ENCODE assay signal across 36 mouse cellular contexts in genomic region chr5:117539221-117539620, GRCm38 (mm10).
"Had no signal": no experiment of that assay in that cellular context is flagged by ENCODE, and none has a peak within 500 bp of the region (broad histone marks: within the 10 kb centered on the region; RNA-seq: fewer than 3 reads in every experiment).

No protein-coding gene starts in this region.

- DNase-seq: heart, adult 18-20 months; heart, adult 2 months; heart, postnatal 10 days; heart, postnatal 14 days; heart, postnatal 36 days; heart, postnatal 4 days; kidney, adult 11 months; kidney, adult 18-20 months; kidney, adult 2 months; kidney, adult 8-10 months; kidney, adult 9 months; kidney, postnatal 10 days; kidney, postnatal 14 days; kidney, postnatal 25 days; kidney, postnatal 36 days; kidney, postnatal 4 days; layer of hippocampus, adult 9-11 months had no signal

- H3K9ac ChIP-seq: heart, embryonic 12.5 days; heart, embryonic 13.5 days; heart, embryonic 15.5 days; hindbrain, embryonic 12.5 days; hindbrain, embryonic 13.5 days; hindbrain, embryonic 14.5 days; hindbrain, embryonic 15.5 days; intestine, embryonic 15.5 days; kidney, embryonic 15.5 days had no signal

- H3K4me3 ChIP-seq: heart, adult 2 months; heart, embryonic 10.5 days; heart, embryonic 12.5 days; heart, embryonic 13.5 days; heart, embryonic 15.5 days; hindbrain, embryonic 10.5 days; hindbrain, embryonic 12.5 days; hindbrain, embryonic 13.5 days; hindbrain, embryonic 15.5 days; intestine, embryonic 15.5 days; kidney, embryonic 15.5 days; layer of hippocampus, adult 2 months had no signal

- H3K27ac ChIP-seq: heart, adult 2 months; heart, embryonic 10.5 days; heart, embryonic 13.5 days; heart, embryonic 15.5 days; hindbrain, embryonic 10.5 days; hindbrain, embryonic 12.5 days; hindbrain, embryonic 13.5 days; hindbrain, embryonic 14.5 days; hindbrain, embryonic 15.5 days; hindbrain, postnatal 0 days; intestine, embryonic 15.5 days; kidney, embryonic 15.5 days; kidney, postnatal 0 days had no signal

- H3K27me3 ChIP-seq: hindbrain, embryonic 15.5 days had no signal

- H3K4me2 ChIP-seq: heart, embryonic 11.5 days; heart, embryonic 12.5 days; heart, embryonic 13.5 days; heart, embryonic 15.5 days; hindbrain, embryonic 12.5 days; hindbrain, embryonic 13.5 days; hindbrain, embryonic 14.5 days; hindbrain, embryonic 15.5 days; intestine, embryonic 15.5 days; kidney, embryonic 15.5 days had no signal

- H3K4me1 ChIP-seq: heart, embryonic 15.5 days; intestine, embryonic 15.5 days had no signal

- H3K36me3 ChIP-seq: heart, embryonic 10.5 days; heart, embryonic 12.5 days; heart, embryonic 13.5 days; heart, embryonic 15.5 days; hindbrain, embryonic 10.5 days; hindbrain, embryonic 12.5 days; intestine, embryonic 15.5 days; kidney, embryonic 15.5 days had no signal

- H3K9me3 ChIP-seq: heart, embryonic 10.5 days; heart, embryonic 13.5 days; heart, embryonic 15.5 days; hindbrain, embryonic 15.5 days; intestine, embryonic 15.5 days; kidney, embryonic 15.5 days had no signal

- ATAC-seq: hindbrain, embryonic 16.5 days; hindbrain, postnatal 0 days; inflammation-experienced regulatory T-cells, adult 6 months; intestine, embryonic 15.5 days; intestine, embryonic 16.5 days; intestine, postnatal 0 days had no signal
